Mouse (Mus musculus) cerebellum, adult 2 months (tissue): ENCODE data around the gene Eno4.

ENCODE experiments used
- CTCF ChIP-seq: fragments of 200-500 bp; IDR thresholded peaks from 2 replicates; pipeline ENCODE4 v1.5.1; 2011; ENCODE audit warnings: low read depth, mild to moderate bottlenecking, control low read depth, low read length, moderate library complexity, borderline replicate concordance; ENCODE audit not compliant: insufficient read depth
- POLR2A ChIP-seq: fragments of 200-500 bp; IDR thresholded peaks from 2 replicates; pipeline ENCODE4 v1.6.1; 2011; ENCODE audit warnings: low read length, control low read depth, borderline replicate concordance; ENCODE audit not compliant: insufficient read depth

- TF ChIP-seq CTCF (no peak), POLR2A (no peak)
Measured at GRCm38 (mm10) chr19:58945959-58946358, 2.7 kb downstream of the Eno4 start.
